Mouse (Mus musculus): ENCODE results near the gene Pex26.
A peak's percentile ranks its signal among the peaks of the same experiment; 100 is the strongest.

Gene Pex26

GRCm38 (mm10) chr6:121243161-121243560 lies 59.7 kb downstream of the Pex26 start:
- peak; percentile 51 to 64 for DNase-seq

- DNase-seq = peak; percentile 89 to 90
Observed at GRCm38 (mm10) chr6:121245127-121246036, 61.9 kb downstream of the Pex26 start, which contains the start of gene Usp18. TSS of gene Usp18 (plus strand) at chr6:121245906.

- no peak for DNase-seq
Observed at GRCm38 (mm10) chr6:121246037-121246361, 62.5 kb downstream of the Pex26 start.

Measured in thymus, postnatal 36 days (tissue).